Mouse (Mus musculus) brain, embryonic 14.5 days (tissue): Measurements from ENCODE around the gene Exoc6.
A peak's percentile ranks its signal among the peaks of the same experiment; 100 is the strongest.

Source experiments
- CTCF ChIP-seq: fragments of 200-500 bp; IDR thresholded peaks from 2 replicates; pipeline ENCODE4 v1.5.1; 2012; ENCODE audit warnings: inconsistent platforms, mild to moderate bottlenecking, moderate library complexity, borderline replicate concordance; ENCODE audit not compliant: insufficient read depth, insufficient read length; ENCODE audit errors: extremely low read depth
- POLR2A ChIP-seq: fragments of 200-500 bp; IDR thresholded peaks from 2 replicates; pipeline ENCODE4 v1.6.1; 2012; ENCODE audit warnings: mild to moderate bottlenecking, inconsistent platforms, borderline replicate concordance; ENCODE audit not compliant: poor library complexity, insufficient read depth, insufficient read length, severe bottlenecking; ENCODE audit errors: extremely low read depth

GRCm38 (mm10) chr19:37550101-37551039 is at the start of gene Exoc6:
- TF ChIP-seq CTCF, result peak; percentile 12; the same call in 1 of the 2 replicates
- TF ChIP-seq POLR2A, result peak; percentile 69; the same call in 1 of the 2 replicates
